Mouse (Mus musculus) heart, adult 2 months (tissue): ENCODE measurements around the gene Bcl6.

Source experiments
- CTCF ChIP-seq: fragments of 200-600 bp; IDR thresholded peaks from 2 replicates; pipeline ENCODE4 v1.8.1; 2022; ENCODE audit warnings: antibody characterized with exemption, mild to moderate bottlenecking, moderate library complexity
- EP300 ChIP-seq: fragments of 200-500 bp; IDR thresholded peaks from 2 replicates; pipeline ENCODE4 v1.6.1; 2011; ENCODE audit warnings: low read depth, low read length, control low read depth; ENCODE audit not compliant: insufficient read depth

DNA sequence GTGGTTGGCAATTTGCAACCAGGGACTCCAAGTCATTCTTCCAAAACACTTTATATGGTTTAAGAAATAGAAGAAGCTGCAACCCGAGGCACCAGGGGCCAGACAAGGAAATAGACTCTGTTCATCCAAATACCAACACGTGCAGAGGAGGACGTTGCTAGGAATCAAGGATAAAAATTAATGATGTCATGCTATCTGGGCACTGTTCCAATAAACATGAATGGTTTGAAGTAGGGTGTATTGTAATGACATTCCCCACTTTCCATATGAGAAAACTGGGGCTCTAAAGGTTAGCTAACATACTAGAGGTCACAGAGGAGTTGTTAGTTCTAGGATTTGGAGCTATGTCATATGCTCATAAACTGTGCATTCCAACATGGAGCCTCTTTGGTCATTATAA is 43.9 kb downstream of the Bcl6 start:
- TF ChIP-seq CTCF (no peak), EP300 (no peak)
